Mouse (Mus musculus) CH12.LX (cell line): ENCODE measurements around the gene Sestd1. TPM values are rescaled to one million over a fixed set of nuclear protein-coding genes. Genes with fewer than 3 reads are reported as not detected.

Source experiments
- DNase-seq: peaks from one replicate; pipeline ENCODE4 v3.0.0-alpha.2; 2013; ENCODE audit errors: extremely low read depth
- H3K27ac ChIP-seq: 2 replicates; pipeline ENCODE4 v1.5.1; 2012; ENCODE audit warnings: low read depth, mild to moderate bottlenecking, control low read depth, moderate library complexity; ENCODE audit not compliant: insufficient read depth
- H3K27me3 ChIP-seq: replicated peaks from 2 replicates; pipeline ENCODE3; 2012; ENCODE audit warnings: inconsistent platforms
- H3K36me3 ChIP-seq, 2 experiments: replicated peaks in 1 of 2; 2 replicates each; pipeline versions ENCODE3 to v1.6.1; 2012; ENCODE audit warnings: inconsistent platforms in 1 of 2, low read length in 1 of 2, mild to moderate bottlenecking in 1 of 2, mixed read lengths in 1 of 2, moderate library complexity in 1 of 2; ENCODE audit not compliant: control insufficient read depth in 1 of 2, insufficient read depth in 1 of 2
- H3K4me1 ChIP-seq, 2 experiments: 2 replicates each; pipeline ENCODE4 v1.6.1; 2012; ENCODE audit warnings: inconsistent platforms in 1 of 2, moderate library complexity in 1 of 2; ENCODE audit not compliant: insufficient read depth in 2 of 2, control insufficient read depth in 1 of 2
- H3K4me2 ChIP-seq: 2 replicates; pipeline ENCODE4 v1.6.1; 2012; ENCODE audit warnings: low read depth, mild to moderate bottlenecking, control low read depth; ENCODE audit not compliant: poor library complexity, insufficient read depth, severe bottlenecking
- H3K4me3 ChIP-seq, 3 experiments: fragments of 150-350 bp in 1 of 3; sonication (generic) in 1 of 3; replicated peaks in 1 of 3; 2 replicates each; pipeline versions ENCODE3 to v1.5.1; 2011 to 2012; ENCODE audit warnings: low read depth in 2 of 3, low read length in 2 of 3, mild to moderate bottlenecking in 2 of 3, moderate library complexity in 2 of 3, control low read depth in 1 of 3, improper control_type of control experiment in 1 of 3, inconsistent platforms in 1 of 3, mixed read lengths in 1 of 3; ENCODE audit not compliant: poor library complexity in 1 of 3
- H3K79me2 ChIP-seq: replicated peaks from 2 replicates; pipeline ENCODE4 v1.6.1; 2012; ENCODE audit warnings: mild to moderate bottlenecking, moderate library complexity; ENCODE audit not compliant: control insufficient read depth, poor library complexity, insufficient read depth, severe bottlenecking; ENCODE audit errors: extremely low read depth
- H3K9ac ChIP-seq: 2 replicates; pipeline ENCODE4 v1.6.1; 2012; ENCODE audit warnings: low read depth, mild to moderate bottlenecking, control low read depth, moderate library complexity; ENCODE audit not compliant: insufficient read depth
- H3K9me3 ChIP-seq: replicated peaks from 2 replicates; pipeline ENCODE3; 2012; ENCODE audit warnings: low read length, inconsistent platforms, mixed read lengths
- BHLHE40 ChIP-seq: IDR thresholded peaks from 2 replicates; pipeline ENCODE4 v1.6.1; 2011; ENCODE audit warnings: mild to moderate bottlenecking, low read depth, low read length, improper control_type of control experiment
- CHD2 ChIP-seq: IDR thresholded peaks from 2 replicates; pipeline ENCODE4 v1.6.1; 2011; ENCODE audit warnings: low read length, improper control_type of control experiment
- IRF4 ChIP-seq: IDR thresholded peaks from 2 replicates; pipeline ENCODE4 v1.6.1; 2014; ENCODE audit warnings: low read depth, mild to moderate bottlenecking, inconsistent platforms, low read length, improper control_type of control experiment
- JUN ChIP-seq: IDR thresholded peaks from 2 replicates; pipeline ENCODE4 v1.6.1; 2011; ENCODE audit warnings: low read depth, mild to moderate bottlenecking, low read length, improper control_type of control experiment, moderate library complexity; ENCODE audit not compliant: insufficient read depth
- KAT2A ChIP-seq: IDR thresholded peaks from 2 replicates; pipeline ENCODE4 v1.6.1; 2012; ENCODE audit warnings: low read length, improper control_type of control experiment, inconsistent platforms; ENCODE audit not compliant: insufficient replicate concordance
- MAFK ChIP-seq: IDR thresholded peaks from 2 replicates; pipeline ENCODE4 v1.6.1; 2011; ENCODE audit warnings: low read length, improper control_type of control experiment; ENCODE audit not compliant: insufficient replicate concordance
- MAX ChIP-seq: IDR thresholded peaks from 2 replicates; pipeline ENCODE4 v1.6.1; 2011; ENCODE audit warnings: low read length, improper control_type of control experiment
- NRF1 ChIP-seq: IDR thresholded peaks from 2 replicates; pipeline ENCODE4 v1.6.1; 2014; ENCODE audit warnings: low read depth, mild to moderate bottlenecking, inconsistent platforms, low read length, improper control_type of control experiment, moderate library complexity
- PAX5 ChIP-seq: IDR thresholded peaks from 2 replicates; pipeline ENCODE4 v1.6.1; 2012; ENCODE audit warnings: low read length, inconsistent platforms, mixed read lengths
- POLR2AphosphoS2 ChIP-seq: IDR thresholded peaks from 2 replicates; pipeline ENCODE4 v1.6.1; 2011; ENCODE audit warnings: low read depth, low read length, improper control_type of control experiment
- RCOR1 ChIP-seq: conservative IDR thresholded peaks from 2 replicates; pipeline ENCODE4 v1.6.1; 2012; ENCODE audit warnings: low read depth, mild to moderate bottlenecking, inconsistent platforms, low read length, improper control_type of control experiment
- SIN3A ChIP-seq: IDR thresholded peaks from 2 replicates; pipeline ENCODE4 v1.6.1; 2012; ENCODE audit warnings: low read length, improper control_type of control experiment, inconsistent platforms
- SMC3 ChIP-seq: IDR thresholded peaks from 2 replicates; pipeline ENCODE4 v1.6.1; 2011; ENCODE audit warnings: low read depth, low read length, improper control_type of control experiment
- TCF12 ChIP-seq: IDR thresholded peaks from 2 replicates; pipeline ENCODE4 v1.6.1; 2014; ENCODE audit warnings: low read depth, mild to moderate bottlenecking, inconsistent platforms, low read length, improper control_type of control experiment
- USF2 ChIP-seq: conservative IDR thresholded peaks from 2 replicates; pipeline ENCODE4 v1.6.1; 2011; ENCODE audit warnings: low read depth, low read length, improper control_type of control experiment
- ZC3H11A ChIP-seq: IDR thresholded peaks from 2 replicates; pipeline ENCODE4 v1.6.1; 2012; ENCODE audit warnings: low read depth, mild to moderate bottlenecking, inconsistent platforms, low read length, improper control_type of control experiment
- ZKSCAN1 ChIP-seq: IDR thresholded peaks from 2 replicates; pipeline ENCODE4 v1.6.1; 2012; ENCODE audit warnings: low read depth, inconsistent platforms, low read length, improper control_type of control experiment, borderline replicate concordance
- dilution Hi-C: fragments of 300-500 bp; cut with MboI; formaldehyde crosslinking; loops from 2 replicates; pipeline ENCODE4 v1.14.3; 2020; ENCODE audit warnings: low sequenced_read_pairs; ENCODE audit not compliant: extremely low pct_unique_long_range_greater_than_20kb, extremely low pct_ligation_motif_present
- in situ Hi-C: fragments of 300-500 bp; cut with MboI; formaldehyde crosslinking; loops from 3 replicates; pipeline ENCODE4 v1.14.3; 2019; ENCODE audit warnings: low sequenced_read_pairs, low pct_ligation_motif_present, low pct_unique_long_range_greater_than_20kb, mixed read lengths
- polyA plus RNA-seq: library from polyadenylated mRNA; unstranded; fragments of >175 nt; gene quantifications from 2 replicates; pipeline ENCODE4 v1.2.1, GENCODE M21; 2012; ENCODE audit warnings: low read depth; ENCODE audit not compliant: insufficient read length
- total RNA-seq, 2 experiments: library from RNA; depleted of rRNA; stranded (reverse); fragments of 300-350 nt in 1 of 2; fragments of >200 nt in 1 of 2; gene quantifications; 2 replicates each; pipeline ENCODE4 v1.2.3; 2012 to 2014

The Sestd1 gene
- total and polyA plus RNA-seq, 3 experiments = not detected

DNA sequence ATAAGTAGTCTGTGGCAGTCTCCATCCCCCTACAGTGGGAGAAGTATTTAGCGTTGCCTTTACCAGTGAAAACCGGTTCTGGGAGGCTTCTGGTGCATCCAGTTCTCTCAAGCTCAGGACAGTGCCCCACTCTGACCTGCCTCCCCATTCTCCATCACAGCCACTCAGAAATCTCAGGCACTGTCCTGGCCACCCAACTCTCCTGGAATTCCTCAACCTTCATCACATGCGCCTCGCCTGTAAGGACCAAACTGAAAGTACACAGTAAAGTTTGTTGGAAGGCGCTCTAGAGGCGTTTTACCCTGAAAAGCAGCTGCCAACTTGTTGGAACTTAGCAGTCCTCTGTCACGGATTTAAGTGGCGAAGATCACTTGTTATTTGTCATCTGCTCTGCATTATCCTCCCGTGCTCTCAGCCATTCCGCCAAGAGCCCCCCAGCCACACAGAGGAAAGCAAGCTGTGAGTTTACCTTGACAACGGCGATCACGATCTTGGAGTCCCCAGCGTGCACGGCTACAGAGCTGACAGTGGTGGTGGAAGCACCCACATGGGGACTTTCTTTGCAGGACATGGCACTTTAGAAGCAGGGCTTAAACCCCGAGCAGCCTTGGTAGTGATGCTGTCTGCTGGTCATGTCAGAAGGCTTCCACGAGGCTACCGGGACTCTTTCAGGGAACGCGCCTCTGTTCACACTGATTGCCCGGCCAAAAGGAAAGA, 110.3 kb downstream of the Sestd1 start:
- H3K27ac ChIP-seq = no peak overlapping the region
- dilution Hi-C loops = no loop called here
- H3K27me3 ChIP-seq = no peaks in the 10 kb centered on the region
- no peaks in the 10 kb centered on the region for H3K79me2 ChIP-seq
- H3K9ac ChIP-seq = no peak overlapping the region
- H3K4me1 ChIP-seq = no peaks in the 10 kb centered on the region
- H3K4me2 ChIP-seq = no peak overlapping the region
- peaks cover 70% of the 10 kb centered on the region for H3K9me3 ChIP-seq
- no peak overlapping the region for H3K4me3 ChIP-seq
- in situ Hi-C loops = no loop called here
- no peak for DNase-seq
- H3K36me3 ChIP-seq = no peaks in the 10 kb centered on the region
- TF ChIP-seq MAFK (no peak), NRF1 (no peak), BHLHE40 (no peak), SMC3 (no peak), KAT2A (no peak), JUN (no peak), PAX5 (no peak), ZC3H11A (no peak), ZKSCAN1 (no peak), RCOR1 (no peak), TCF12 (no peak), USF2 (no peak), SIN3A (no peak), MAX (no peak), IRF4 (no peak), POLR2AphosphoS2 (no peak)

GRCm38 (mm10) chr2:77169218-77169617, 111.2 kb downstream of the Sestd1 start:
- no peak overlapping the region for H3K4me2 ChIP-seq
- H3K4me3 ChIP-seq = no peak overlapping the region
- H3K27ac ChIP-seq = no peak overlapping the region
- no peaks in the 10 kb centered on the region for H3K27me3 ChIP-seq
- TF ChIP-seq SIN3A = no peak
- no peak for TF ChIP-seq CHD2
- no peak for TF ChIP-seq BHLHE40
- no peak for TF ChIP-seq SMC3
- TF ChIP-seq, all 38 proteins: peak for 0
- H3K9ac ChIP-seq = no peak overlapping the region
- dilution Hi-C loops = no loop called here
- H3K79me2 ChIP-seq = no peaks in the 10 kb centered on the region
- in situ Hi-C loops = no loop called here
- no peaks in the 10 kb centered on the region for H3K36me3 ChIP-seq
- peaks cover 66% of the 10 kb centered on the region for H3K9me3 ChIP-seq
- H3K4me1 ChIP-seq = no peaks in the 10 kb centered on the region
- no peak for DNase-seq
